In genomic region chr10:39559321-39559720, GRCm38 (mm10) we compare ENCODE assay signal across 13 mouse cellular contexts. TPM values are rescaled to one million over a fixed set of nuclear protein-coding genes. Genes with fewer than 3 reads are reported as not detected.
DNase-seq lines count a peak whose midpoint lies in the region; ATAC-seq and TF ChIP-seq lines count a peak whose summit lies in the region.
"Had no signal": no experiment of that assay in that cellular context is flagged by ENCODE, and none has a peak within 500 bp of the region (broad histone marks: within the 10 kb centered on the region; RNA-seq: fewer than 3 reads in every experiment).

No protein-coding gene starts in this region.

- TF ChIP-seq EP300 in stomach, postnatal 0 days (optimal IDR thresholded peaks at IDR 0.05) = no peak

- H3K27ac ChIP-seq in heart, embryonic 10.5 days = peak overlapping the region; percentile 69
- H3K27ac ChIP-seq in midbrain, embryonic 12.5 days (replicated peaks) = peak overlapping the region; percentile 77; the same call in 1 of the 2 replicates
- no peak overlapping the region for H3K27ac ChIP-seq in midbrain, embryonic 11.5 days (ENCODE audit: low read depth, low read length)
- H3K27ac ChIP-seq in hindbrain, embryonic 13.5 days = peak overlapping the region; percentile 94
- peak overlapping the region; percentile 36; the same call in 1 of the 2 replicates for H3K27ac ChIP-seq in stomach, postnatal 0 days (replicated peaks)

- no peak for DNase-seq in heart, embryonic 10.5 days (ENCODE audit: low spot score)
- DNase-seq in heart, postnatal 36 days = no peak
- DNase-seq in midbrain, embryonic 11.5 days (ENCODE audit: low spot score, missing footprints) = no peak
- no peak for DNase-seq in stomach, postnatal 0 days (ENCODE audit: low spot score)
- DNase-seq in layer of hippocampus, postnatal 14 days (ENCODE audit: low spot score in 2 of 2) = no peak
- DNase-seq: cerebellum, adult 9-10 months; gastrocnemius, postnatal 25 days; lung, adult 2 months; retina, postnatal 1 day had no signal

- no peaks in the 10 kb centered on the region for H3K27me3 ChIP-seq in heart, embryonic 10.5 days (ENCODE audit: insufficient read depth, poor library complexity, severe bottlenecking)
- H3K27me3 ChIP-seq in midbrain, embryonic 12.5 days = no peaks in the 10 kb centered on the region
- H3K27me3 ChIP-seq in midbrain, embryonic 11.5 days (ENCODE audit: control insufficient read depth, insufficient read depth, low read length) = no peaks in the 10 kb centered on the region
- H3K27me3 ChIP-seq in hindbrain, embryonic 13.5 days = no peaks in the 10 kb centered on the region
- no peaks in the 10 kb centered on the region for H3K27me3 ChIP-seq in stomach, postnatal 0 days (ENCODE audit: control insufficient read depth, insufficient read depth, low read length)
- H3K27me3 ChIP-seq: embryonic facial prominence, embryonic 12.5 days had no signal

- H3K36me3 ChIP-seq in heart, embryonic 10.5 days = no peaks in the 10 kb centered on the region
- H3K36me3 ChIP-seq in midbrain, embryonic 12.5 days = 0 out of 2 replicates have a peak, but pooled peaks cover 5% of the 10 kb centered on the region
- H3K36me3 ChIP-seq in midbrain, embryonic 11.5 days (ENCODE audit: control insufficient read depth, insufficient read depth, low read length) = no peaks in the 10 kb centered on the region
- peaks cover 6% of the 10 kb centered on the region for H3K36me3 ChIP-seq in hindbrain, embryonic 13.5 days
- H3K36me3 ChIP-seq in stomach, postnatal 0 days (ENCODE audit: control insufficient read depth, insufficient read depth, low read length) = no peaks in the 10 kb centered on the region

- H3K9me3 ChIP-seq in heart, embryonic 10.5 days = no peaks in the 10 kb centered on the region
- H3K9me3 ChIP-seq in midbrain, embryonic 12.5 days = no peaks in the 10 kb centered on the region
- no peaks in the 10 kb centered on the region for H3K9me3 ChIP-seq in midbrain, embryonic 11.5 days (ENCODE audit: control insufficient read depth, low read length)
- H3K9me3 ChIP-seq in hindbrain, embryonic 13.5 days = no peaks in the 10 kb centered on the region
- H3K9me3 ChIP-seq in stomach, postnatal 0 days (ENCODE audit: control insufficient read depth, low read length) = no peaks in the 10 kb centered on the region
- H3K9me3 ChIP-seq: embryonic facial prominence, embryonic 12.5 days had no signal

- H3K9ac ChIP-seq in midbrain, embryonic 12.5 days (replicated peaks) = no peak overlapping the region
- no peak overlapping the region for H3K9ac ChIP-seq in midbrain, embryonic 11.5 days (ENCODE audit: low read length)
- peak overlapping the region; percentile 65; the same call in 1 of the 2 replicates for H3K9ac ChIP-seq in hindbrain, embryonic 13.5 days
- H3K9ac ChIP-seq in stomach, postnatal 0 days (ENCODE audit: low read length) = no peak overlapping the region
- H3K9ac ChIP-seq: embryonic facial prominence, embryonic 12.5 days had no signal

- no peak for ATAC-seq in midbrain, embryonic 12.5 days (ENCODE audit: low FRiP score, low read depth)
- no peak for ATAC-seq in midbrain, embryonic 11.5 days (ENCODE audit: low FRiP score)
- ATAC-seq in hindbrain, embryonic 13.5 days (ENCODE audit: low FRiP score) = no peak
- ATAC-seq in stomach, postnatal 0 days (ENCODE audit: low FRiP score, low TSS enrichment) = no peak
- ATAC-seq in activated CD4-positive, CD25-positive, alpha-beta regulatory T cell, adult 4 months = no peak

- no peak overlapping the region for H3K4me2 ChIP-seq in midbrain, embryonic 12.5 days (replicated peaks)
- H3K4me2 ChIP-seq in midbrain, embryonic 11.5 days = no peak overlapping the region
- H3K4me2 ChIP-seq in hindbrain, embryonic 13.5 days = no peak overlapping the region
- H3K4me2 ChIP-seq in stomach, postnatal 0 days (replicated peaks; ENCODE audit: low read depth) = no peak overlapping the region
- H3K4me2 ChIP-seq: embryonic facial prominence, embryonic 12.5 days had no signal

- no peak for TF ChIP-seq CTCF in stomach, postnatal 0 days (IDR thresholded peaks at IDR 0.05; ENCODE audit: low read depth)

- 58% methylated on average over 3 of the region's 3 CpGs for WGBS in heart, embryonic 10.5 days
- 90% methylated on average over 3 of the region's 3 CpGs for WGBS in midbrain, embryonic 12.5 days
- WGBS in midbrain, embryonic 11.5 days = 84% methylated on average over 3 of the region's 3 CpGs
- WGBS in hindbrain, embryonic 13.5 days = 76% methylated on average over 3 of the region's 3 CpGs
- 39% methylated on average over 3 of the region's 3 CpGs for WGBS in stomach, postnatal 0 days

- H3K4me1 ChIP-seq in heart, embryonic 10.5 days = peaks cover 88% of the 10 kb centered on the region
- peaks cover 59% of the 10 kb centered on the region for H3K4me1 ChIP-seq in midbrain, embryonic 12.5 days
- peaks cover 33% of the 10 kb centered on the region for H3K4me1 ChIP-seq in midbrain, embryonic 11.5 days (ENCODE audit: control insufficient read depth, insufficient read depth, low read length)
- H3K4me1 ChIP-seq in hindbrain, embryonic 13.5 days (replicated peaks) = peaks cover 85% of the 10 kb centered on the region
- no peaks in the 10 kb centered on the region; the same call in 1 of the 2 replicates for H3K4me1 ChIP-seq in stomach, postnatal 0 days (replicated peaks; ENCODE audit: control insufficient read depth, insufficient read depth)

- intact Hi-C loops in heart, postnatal 36 days (cut with DNase I) = loop anchor here (5.0 kb wide), 1 partner anchor 53 kb away; the partner anchor contains the start of gene Traf3ip2

- no peak overlapping the region for H3K4me3 ChIP-seq in heart, embryonic 10.5 days
- no peak overlapping the region for H3K4me3 ChIP-seq in midbrain, embryonic 12.5 days
- H3K4me3 ChIP-seq in midbrain, embryonic 11.5 days (ENCODE audit: low read depth, low read length) = no peak overlapping the region
- no peak overlapping the region for H3K4me3 ChIP-seq in hindbrain, embryonic 13.5 days
- no peak overlapping the region for H3K4me3 ChIP-seq in stomach, postnatal 0 days (ENCODE audit: low read depth, low read length)
- H3K4me3 ChIP-seq: embryonic facial prominence, embryonic 12.5 days had no signal

RNA-seq across cellular contexts. Expression of gene Traf3ip2, which starts 53.4 kb away (rescaled TPM):
- polyA plus RNA-seq in heart, embryonic 10.5 days (2016; fragmentation: Nextera tagmentation; extraction: Ambion mirVana) = 12.6 and 13.7 TPM in 2 replicates
- total RNA-seq in heart, postnatal 36 days (2021) = 1 to 10 TPM; 7.2 to 8.0 TPM
- polyA plus RNA-seq in midbrain, embryonic 12.5 days (2016; fragmentation: Nextera tagmentation; extraction: Ambion mirVana) = 5.4 and 6.1 TPM in 2 replicates
- polyA plus RNA-seq in midbrain, embryonic 11.5 days (2014; fragmentation: Nextera tagmentation; extraction: Ambion mirVana) = 3.9 TPM in 2 replicates
- polyA plus RNA-seq in hindbrain, embryonic 13.5 days (2015; fragmentation: Nextera tagmentation; extraction: Ambion mirVana) = 8.6 TPM in 2 replicates
- polyA plus RNA-seq in stomach, postnatal 0 days (2015; fragmentation: Nextera tagmentation; extraction: Ambion mirVana) = 19.4 and 24.1 TPM in 2 replicates
- total RNA-seq in layer of hippocampus, postnatal 14 days (2021) = 1 to 10 TPM; 3.6 to 4.3 TPM
- 10 to 100 TPM; 33.8 to 34.0 TPM for polyA plus RNA-seq in activated CD4-positive, CD25-positive, alpha-beta regulatory T cell, adult 4 months (2017; shearing (Covaris generic))
